Mouse (Mus musculus) adrenal gland, adult 18-20 months (tissue): ENCODE measurements around the gene Olfr1484. TPM values are rescaled to one million over a fixed set of nuclear protein-coding genes. Genes with fewer than 3 reads are reported as not detected.
"Not testable (repeated sequence)": the region's sequence is repeated elsewhere in the genome, so short reads cannot be mapped to it uniquely, and the experiment has no call there.

Source experiments
- DNase-seq, 2 experiments: peaks; one replicate each; pipeline ENCODE4 v3.0.0; 2021 to 2022; ENCODE audit warnings: low spot score in 2 of 2
- long read RNA-seq, 2 experiments: library from polyadenylated mRNA; stranded (forward); transcript quantifications; one replicate each; pipeline ENCODE4 v2.0.0; 2021
- microRNA-seq, 2 experiments: library from miRNA; unstranded; fragments of <30 nt; microRNA quantifications; one replicate each; pipeline ENCODE4 v1.2.0; 2021; ENCODE audit warnings: borderline number of aligned reads in 2 of 2
- total RNA-seq, 2 experiments: library from RNA; stranded (reverse); gene quantifications; 1 replicate in 1 of 2; 2 replicates in 1 of 2; pipeline ENCODE4 v1.2.3; 2021

Olfr1484 gene
- not detected for total RNA-seq
- long read RNA-seq, experiment 1, result 0 reads
- long read RNA-seq, experiment 2, result 0 reads

- no peak for DNase-seq
These were observed at the start of gene Olfr1484 for GRCm38 (mm10) chr19:13583211-13583610. TSS of gene Olfr1484 (plus strand) at chr19:13583511.

GRCm38 (mm10) chr19:13617075-13617474 is 33.8 kb downstream of the Olfr1484 start, which contains the start of gene Olfr1487:
TSS of gene Olfr1487 (plus strand) at chr19:13617375.
- not testable (repeated sequence) for DNase-seq

GRCm38 (mm10) chr19:13631321-13631720 is 48.0 kb downstream of the Olfr1484 start, which contains the start of gene Olfr1489:
TSS of gene Olfr1489 (plus strand) at chr19:13631621.
- no peak for DNase-seq

Small RNA genes within 50 kb of the gene (microRNA-seq; reads per million reads assigned to microRNA genes)
- gene Gm22323 (0 reads per million in 2 experiments), gene Gm23931 (0 reads per million in 2 experiments)

Other genes with a start within 250 kb of the Olfr1484 start
- not detected for gene Olfr1466, start 244.6 kb upstream of the Olfr1484 start, total RNA-seq
- not detected for gene Olfr1467, start 221.3 kb upstream of the Olfr1484 start, total RNA-seq
- not detected for gene Olfr1469, start 175.7 kb upstream of the Olfr1484 start, total RNA-seq
- not detected for gene Olfr1471, start 140.1 kb upstream of the Olfr1484 start, total RNA-seq
- gene Olfr1472, start 127.4 kb upstream of the Olfr1484 start, total RNA-seq, result not detected
- not detected for gene Olfr1474, start 113.9 kb upstream of the Olfr1484 start, total RNA-seq
- not detected for gene Olfr1475, start 103.3 kb upstream of the Olfr1484 start, total RNA-seq
- gene Olfr1477, start 83.0 kb upstream of the Olfr1484 start, total RNA-seq, result not detected
- gene Olfr1480, start 55.6 kb upstream of the Olfr1484 start, total RNA-seq, result not detected
- gene Olfr1487, start 33.9 kb downstream of the Olfr1484 start, total RNA-seq, result not detected
- not detected for gene Olfr1489, start 48.1 kb downstream of the Olfr1484 start, total RNA-seq
- not detected for gene Olfr1490, start 67.6 kb downstream of the Olfr1484 start, total RNA-seq
- not detected for gene Olfr1491, start 113.8 kb downstream of the Olfr1484 start, total RNA-seq
- gene Olfr1493-ps1, start 139.8 kb downstream of the Olfr1484 start, total RNA-seq, result not detected
- gene Olfr1494, start 156.2 kb downstream of the Olfr1484 start, total RNA-seq, result not detected
- gene Olfr1495, start 181.1 kb downstream of the Olfr1484 start, total RNA-seq, result not detected
- not detected for gene Olfr1496, start 194.4 kb downstream of the Olfr1484 start, total RNA-seq
- gene Olfr1497, start 214.7 kb downstream of the Olfr1484 start, total RNA-seq, result not detected
- gene Olfr1499, start 235.9 kb downstream of the Olfr1484 start, total RNA-seq, result not detected
- not detected for gene Olfr1500, start 247.0 kb downstream of the Olfr1484 start, total RNA-seq